Mouse (Mus musculus): Measurements from ENCODE around the gene Gdpgp1. TPM values are rescaled to one million over a fixed set of nuclear protein-coding genes. Genes with fewer than 3 reads are reported as not detected.

Gene Gdpgp1
- polyA plus RNA-seq, 1 experiment: 0.91 TPM

DNA sequence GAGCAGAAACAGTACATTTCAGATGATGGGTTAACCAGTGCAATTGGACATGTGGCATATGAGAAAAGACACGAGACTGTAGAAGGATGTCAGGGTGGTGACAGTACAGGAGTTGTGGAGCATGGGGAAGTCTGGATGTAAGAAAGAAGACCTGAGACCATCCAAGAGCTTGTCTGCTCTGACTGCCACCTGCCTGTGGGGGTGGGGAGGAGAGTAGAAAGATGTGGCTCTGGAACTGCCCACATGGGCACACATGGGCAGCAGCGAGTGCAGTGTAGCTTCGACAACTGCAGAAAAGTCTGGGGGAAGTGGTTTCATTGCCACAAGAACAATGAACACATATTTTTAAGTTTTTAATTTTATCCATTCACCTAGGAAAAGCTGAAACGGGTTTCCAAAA, 35.3 kb upstream of the Gdpgp1 start:
- H3K4me3 ChIP-seq: peak overlapping the region; percentile 55

DNA sequence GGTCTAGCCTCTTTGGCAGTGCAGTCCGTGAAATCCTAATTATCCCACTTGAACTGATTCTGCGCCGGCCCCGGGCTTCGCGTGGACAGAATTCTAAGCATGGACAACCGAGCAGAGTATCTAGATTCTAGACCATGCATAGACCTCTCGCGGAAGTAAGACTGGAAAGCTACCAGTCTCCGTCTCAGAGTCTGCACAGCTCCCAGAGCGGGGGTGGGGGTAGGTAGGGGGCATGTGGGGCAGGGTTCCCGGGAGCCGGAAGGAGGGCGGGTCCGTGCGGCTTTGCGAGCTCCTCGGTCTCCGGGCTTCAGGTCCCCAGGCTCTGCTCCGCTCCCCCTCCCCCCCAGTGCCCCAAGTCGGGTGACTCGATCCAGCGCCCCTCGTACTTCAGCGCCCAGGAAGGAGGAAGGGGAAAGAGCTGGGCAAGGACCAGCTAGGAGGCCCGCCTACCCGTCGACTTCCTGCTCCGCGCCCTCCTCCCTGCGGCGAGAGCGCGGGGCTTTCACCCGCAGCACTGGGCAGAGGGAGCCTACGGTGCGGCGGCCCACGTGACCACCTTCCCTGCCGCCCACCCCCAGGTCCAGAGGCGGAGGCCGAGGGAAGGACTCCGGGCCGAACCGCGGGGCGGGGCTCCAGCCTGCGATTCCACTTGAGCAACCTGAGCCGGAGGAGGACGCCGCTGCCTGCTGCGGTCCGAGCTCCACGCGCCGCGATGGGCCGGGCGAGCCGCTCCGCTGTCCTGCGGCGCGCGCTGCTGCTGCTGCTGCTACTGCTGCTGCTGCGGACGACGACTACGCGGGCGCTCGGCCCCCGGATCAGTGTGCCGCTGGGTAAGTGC, 34.5 kb upstream of the Gdpgp1 start:
- TF ChIP-seq POLR2A (IDR thresholded peaks at IDR 0.05; ENCODE audit: insufficient read length, low read depth) (peak; percentile 83), POLR2AphosphoS2 (IDR thresholded peaks at IDR 0.05; ENCODE audit: insufficient read length, low read depth) (no peak), MYOG (IDR thresholded peaks at IDR 0.05; ENCODE audit: control insufficient read depth in 1 of 3, insufficient read depth in 1 of 3, insufficient read length in 2 of 3, low read depth in 2 of 3) (peak in 2 of 3 experiments; percentile 39 to 55), REST (IDR thresholded peaks at IDR 0.05; ENCODE audit: insufficient read depth, insufficient read length) (peak; percentile 6), TCF3 (IDR thresholded peaks at IDR 0.05; ENCODE audit: insufficient read length, low read depth) (no peak), SRF (IDR thresholded peaks at IDR 0.05; ENCODE audit: control insufficient read depth, insufficient read length, low read depth) (no peak), MAX (IDR thresholded peaks at IDR 0.05; ENCODE audit: low read depth) (no peak), USF1 (IDR thresholded peaks at IDR 0.05; ENCODE audit: low read depth) (peak; percentile 75), TCF12 (IDR thresholded peaks at IDR 0.05; ENCODE audit: insufficient read depth, poor library complexity, severe bottlenecking) (no peak), CEBPB (IDR thresholded peaks at IDR 0.05; ENCODE audit: insufficient read depth, poor library complexity, severe bottlenecking) (no peak), E2F4 (IDR thresholded peaks at IDR 0.05; ENCODE audit: insufficient read depth) (no peak), MYOD1 (IDR thresholded peaks at IDR 0.05; ENCODE audit: control insufficient read depth in 1 of 3, insufficient read length in 2 of 3, low read depth in 2 of 3) (no peak)
- Histone ChIP-seq H3K79me2 (ENCODE audit: control insufficient read depth, insufficient read depth) (peaks cover 62% of the 10 kb centered on the region), H3K4me3 (peak overlapping the region; percentile 55), H3K4me2 (ENCODE audit: low read depth) (peak overlapping the region; percentile 79), H3ac (ENCODE audit: control insufficient read depth, insufficient read length) (peak overlapping the region; percentile 92), H3K36me3 (ENCODE audit: control insufficient read depth, insufficient read depth) (no peaks in the 10 kb centered on the region), H3K27me3 (ENCODE audit: control insufficient read depth, insufficient read depth, insufficient read length) (no peaks in the 10 kb centered on the region)

More for the DNA sequence above, 35.3 kb upstream of the Gdpgp1 start:
- Histone ChIP-seq H3K36me3 (ENCODE audit: control insufficient read depth, insufficient read depth) (no peaks in the 10 kb centered on the region), H3K27me3 (ENCODE audit: control insufficient read depth, insufficient read depth, insufficient read length) (no peaks in the 10 kb centered on the region), H3K4me2 (ENCODE audit: low read depth) (peak overlapping the region; percentile 79), H3ac (ENCODE audit: control insufficient read depth, insufficient read length) (no peak overlapping the region), H3K79me2 (ENCODE audit: control insufficient read depth, insufficient read depth) (peaks cover 60% of the 10 kb centered on the region)
- TF ChIP-seq MYOG (IDR thresholded peaks at IDR 0.05; ENCODE audit: control insufficient read depth in 1 of 3, insufficient read depth in 1 of 3, insufficient read length in 2 of 3, low read depth in 2 of 3) (peak in 1 of 3 experiments; percentile 45), CEBPB (IDR thresholded peaks at IDR 0.05; ENCODE audit: insufficient read depth, poor library complexity, severe bottlenecking) (no peak), POLR2A (IDR thresholded peaks at IDR 0.05; ENCODE audit: insufficient read length, low read depth) (no peak), MAX (IDR thresholded peaks at IDR 0.05; ENCODE audit: low read depth) (no peak), E2F4 (IDR thresholded peaks at IDR 0.05; ENCODE audit: insufficient read depth) (no peak), MYOD1 (IDR thresholded peaks at IDR 0.05; ENCODE audit: control insufficient read depth in 1 of 3, insufficient read length in 2 of 3, low read depth in 2 of 3) (peak in 1 of 3 experiments; percentile 47), TCF12 (IDR thresholded peaks at IDR 0.05; ENCODE audit: insufficient read depth, poor library complexity, severe bottlenecking) (no peak), REST (IDR thresholded peaks at IDR 0.05; ENCODE audit: insufficient read depth, insufficient read length) (no peak), TCF3 (IDR thresholded peaks at IDR 0.05; ENCODE audit: insufficient read length, low read depth) (no peak), SRF (IDR thresholded peaks at IDR 0.05; ENCODE audit: control insufficient read depth, insufficient read length, low read depth) (no peak), POLR2AphosphoS2 (IDR thresholded peaks at IDR 0.05; ENCODE audit: insufficient read length, low read depth) (no peak), USF1 (IDR thresholded peaks at IDR 0.05; ENCODE audit: low read depth) (no peak)

GRCm38 (mm10) chr7:80198863-80199262, 33.8 kb upstream of the Gdpgp1 start:
- peak overlapping the region; percentile 79 for H3K4me2 ChIP-seq (ENCODE audit: low read depth)
- H3K79me2 ChIP-seq (ENCODE audit: control insufficient read depth, insufficient read depth): peaks cover 62% of the 10 kb centered on the region
- H3K36me3 ChIP-seq (ENCODE audit: control insufficient read depth, insufficient read depth): no peaks in the 10 kb centered on the region
- H3ac ChIP-seq (ENCODE audit: control insufficient read depth, insufficient read length): peak overlapping the region; percentile 92
- H3K27me3 ChIP-seq (ENCODE audit: control insufficient read depth, insufficient read depth, insufficient read length): no peaks in the 10 kb centered on the region
- TF ChIP-seq CEBPB (IDR thresholded peaks at IDR 0.05; ENCODE audit: insufficient read depth, poor library complexity, severe bottlenecking): no peak
- no peak for TF ChIP-seq E2F4 (IDR thresholded peaks at IDR 0.05; ENCODE audit: insufficient read depth)
- TF ChIP-seq USF1 (IDR thresholded peaks at IDR 0.05; ENCODE audit: low read depth): no peak
- TF ChIP-seq POLR2AphosphoS2 (IDR thresholded peaks at IDR 0.05; ENCODE audit: insufficient read length, low read depth): no peak
- H3K4me3 ChIP-seq: peak overlapping the region; percentile 55

- peaks cover 65% of the 10 kb centered on the region for H3K79me2 ChIP-seq (ENCODE audit: control insufficient read depth, insufficient read depth)
- TF ChIP-seq MYOG (IDR thresholded peaks at IDR 0.05; ENCODE audit: control insufficient read depth in 1 of 3, insufficient read depth in 1 of 3, insufficient read length in 2 of 3, low read depth in 2 of 3) (no peak), TCF12 (IDR thresholded peaks at IDR 0.05; ENCODE audit: insufficient read depth, poor library complexity, severe bottlenecking) (no peak), USF1 (IDR thresholded peaks at IDR 0.05; ENCODE audit: low read depth) (no peak)
- no peaks in the 10 kb centered on the region for H3K36me3 ChIP-seq (ENCODE audit: control insufficient read depth, insufficient read depth)
- H3K4me2 ChIP-seq (ENCODE audit: low read depth): peak overlapping the region; percentile 79
- H3ac ChIP-seq (ENCODE audit: control insufficient read depth, insufficient read length): peak overlapping the region; percentile 92
- no peaks in the 10 kb centered on the region for H3K27me3 ChIP-seq (ENCODE audit: control insufficient read depth, insufficient read depth, insufficient read length)
- peak overlapping the region; percentile 55 for H3K4me3 ChIP-seq
Observed at GRCm38 (mm10) chr7:80199286-80199685, 33.4 kb upstream of the Gdpgp1 start.
